Mouse (Mus musculus) erythroblast, embryonic 14.5 days (primary cell): ENCODE data around the gene Gsx1.

Source experiments
- GATA1 ChIP-seq: IDR thresholded peaks from 2 replicates; pipeline ENCODE4 v1.6.1; 2012; ENCODE audit warnings: low read length, inconsistent platforms, mixed read lengths
- TAL1 ChIP-seq: IDR thresholded peaks from 3 replicates; pipeline ENCODE4 v1.6.1; 2012; ENCODE audit warnings: low read length, inconsistent platforms, mixed read lengths

- TF ChIP-seq GATA1 (no peak), TAL1 (no peak)
Observed at GRCm38 (mm10) chr5:147159792-147160191, 28.7 kb upstream of the Gsx1 start.
